Mouse (Mus musculus) intestine, postnatal 0 days (tissue): ENCODE measurements around the gene Akip1. TPM values are rescaled to one million over a fixed set of nuclear protein-coding genes. Genes with fewer than 3 reads are reported as not detected.
A peak's percentile ranks its signal among the peaks of the same experiment; 100 is the strongest.

Experiments
- ATAC-seq: fragments of 200-750 bp; cut with Nextera tagmentation; 2 replicates; pipeline ENCODE4 v1.8.0; 2017; ENCODE audit warnings: mild to moderate bottlenecking, moderate TSS enrichment, moderate library complexity
- H3K27ac ChIP-seq: fragments of 300-500 bp; sonication (generic); 2 replicates; pipeline ENCODE4 v1.5.1; 2014; ENCODE audit warnings: mild to moderate bottlenecking, low read depth, low read length, moderate library complexity
- H3K27me3 ChIP-seq: fragments of 300-500 bp; sonication (generic); replicated peaks from 2 replicates; pipeline ENCODE4 v1.6.1; 2014; ENCODE audit warnings: low read length, mixed read lengths; ENCODE audit not compliant: control insufficient read depth, insufficient read depth
- H3K36me3 ChIP-seq: fragments of 300-500 bp; sonication (generic); 2 replicates; pipeline ENCODE4 v1.6.1; 2014; ENCODE audit warnings: mild to moderate bottlenecking, moderate library complexity; ENCODE audit not compliant: control insufficient read depth, insufficient read depth
- H3K4me1 ChIP-seq: fragments of 300-500 bp; sonication (generic); replicated peaks from 2 replicates; pipeline ENCODE4 v1.6.1; 2014; ENCODE audit warnings: antibody characterized with exemption, low read length, mixed read lengths; ENCODE audit not compliant: control insufficient read depth, insufficient read depth
- H3K4me2 ChIP-seq: fragments of 300-500 bp; sonication (generic); replicated peaks from 2 replicates; pipeline ENCODE4 v1.6.1; 2014; ENCODE audit warnings: low read depth, mild to moderate bottlenecking, moderate library complexity
- H3K4me3 ChIP-seq: fragments of 300-500 bp; sonication (generic); 2 replicates; pipeline ENCODE4 v1.5.1; 2014; ENCODE audit warnings: low read depth, low read length
- H3K9ac ChIP-seq: fragments of 300-500 bp; sonication (generic); 2 replicates; pipeline ENCODE4 v1.6.1; 2014; ENCODE audit warnings: mild to moderate bottlenecking, low read depth, low read length
- H3K9me3 ChIP-seq: fragments of 300-500 bp; sonication (generic); 2 replicates; pipeline ENCODE4 v1.6.1; 2016; ENCODE audit warnings: mixed run types; ENCODE audit not compliant: control insufficient read depth
- CTCF ChIP-seq: sonication (generic); IDR thresholded peaks from 2 replicates; pipeline ENCODE4 v1.5.1; 2016; ENCODE audit warnings: low read depth, mild to moderate bottlenecking, control low read depth, antibody characterized with exemption, moderate library complexity
- WGBS: fragments of 180-500 bp; shearing (Covaris S2); extraction: QIAGEN DNeasy Blood & Tissue Kit; methylation state at CpG from one replicate; pipeline ENCODE4 v1.1.7; 2014; 5-methylcytosine and 5-hydroxymethylcytosine counted together
- polyA plus RNA-seq: library from polyadenylated mRNA; unstranded; fragments of >200 nt; fragmentation: Nextera tagmentation; extraction: Ambion mirVana; gene quantifications from 2 replicates; pipeline ENCODE4 v1.2.1, GENCODE M21; 2015

The Akip1 gene
- polyA plus RNA-seq, 1 experiment from 2014 or later: 29.8 TPM

- Histone ChIP-seq H3K27me3 (no peaks in the 10 kb centered on the region), H3K9ac (no peak overlapping the region), H3K27ac (no peak overlapping the region), H3K4me3 (peak overlapping the region; percentile 67; the same call in 1 of the 2 replicates), H3K36me3 (no peaks in the 10 kb centered on the region), H3K4me2 (peak overlapping the region; percentile 82), H3K9me3 (no peaks in the 10 kb centered on the region), H3K4me1 (no peaks in the 10 kb centered on the region)
- WGBS: 75% methylated on average over 5 of the region's 5 CpGs
- ATAC-seq: no peak
- TF ChIP-seq CTCF: no peak
Observed at GRCm38 (mm10) chr7:109669426-109670170, 33.9 kb upstream of the Akip1 start.

GRCm38 (mm10) chr7:109671581-109672471, 31.7 kb upstream of the Akip1 start:
- peak; percentile 80 for ATAC-seq
- H3K27ac ChIP-seq: peak overlapping the region; percentile 74
- no peaks in the 10 kb centered on the region for H3K36me3 ChIP-seq
- WGBS: under 1% methylated on average over 39 of the region's 44 CpGs
- no peaks in the 10 kb centered on the region for H3K27me3 ChIP-seq
- no peaks in the 10 kb centered on the region for H3K9me3 ChIP-seq
- TF ChIP-seq CTCF: no peak
- H3K4me2 ChIP-seq: peak overlapping the region; percentile 82
- peak overlapping the region; percentile 71 for H3K9ac ChIP-seq
- peak overlapping the region; percentile 67 for H3K4me3 ChIP-seq
- no peaks in the 10 kb centered on the region for H3K4me1 ChIP-seq

- Histone ChIP-seq H3K36me3 (no peaks in the 10 kb centered on the region), H3K4me2 (no peak overlapping the region), H3K4me3 (no peak overlapping the region), H3K9ac (no peak overlapping the region), H3K27me3 (no peaks in the 10 kb centered on the region), H3K27ac (0 out of 2 replicates have a peak overlapping the region, but pooled peaks have one; percentile 15), H3K9me3 (no peaks in the 10 kb centered on the region), H3K4me1 (no peaks in the 10 kb centered on the region)
- WGBS: 54% methylated on average over 4 of the region's 4 CpGs
- TF ChIP-seq CTCF: no peak
- ATAC-seq: no peak
Observed at GRCm38 (mm10) chr7:109674944-109675628, 28.4 kb upstream of the Akip1 start.

- H3K36me3 ChIP-seq: no peaks in the 10 kb centered on the region
- ATAC-seq: no peak
- no peak overlapping the region for H3K4me2 ChIP-seq
- H3K27me3 ChIP-seq: no peaks in the 10 kb centered on the region
- no peaks in the 10 kb centered on the region for H3K4me1 ChIP-seq
- H3K9me3 ChIP-seq: no peaks in the 10 kb centered on the region
- peak; percentile 14; the same call in 1 of the 2 replicates for TF ChIP-seq CTCF
- no peak overlapping the region for H3K4me3 ChIP-seq
- WGBS: 93% methylated on average over 2 of the region's 2 CpGs
- no peak overlapping the region for H3K9ac ChIP-seq
- H3K27ac ChIP-seq: no peak overlapping the region
Observed at GRCm38 (mm10) chr7:109680284-109680683, 23.2 kb upstream of the Akip1 start.

GRCm38 (mm10) chr7:109680879-109681278, 22.6 kb upstream of the Akip1 start:
- H3K27ac ChIP-seq: no peak overlapping the region
- H3K4me1 ChIP-seq: no peaks in the 10 kb centered on the region
- no peak for ATAC-seq
- no peaks in the 10 kb centered on the region for H3K27me3 ChIP-seq
- no peak overlapping the region for H3K4me3 ChIP-seq
- 84% methylated on average over 1 of the region's 1 CpGs for WGBS
- H3K4me2 ChIP-seq: no peak overlapping the region
- H3K9ac ChIP-seq: no peak overlapping the region
- H3K36me3 ChIP-seq: no peaks in the 10 kb centered on the region
- TF ChIP-seq CTCF: no peak
- H3K9me3 ChIP-seq: no peaks in the 10 kb centered on the region
